Mouse (Mus musculus) ES-E14 (cell line): ENCODE data around the gene Padi3. TPM values are rescaled to one million over a fixed set of nuclear protein-coding genes. Genes with fewer than 3 reads are reported as not detected.

Experiments used
- DNase-seq: peaks from one replicate; pipeline ENCODE4 v3.0.0-alpha.2; 2013; ENCODE audit warnings: low read depth, low spot score
- H3K27ac ChIP-seq: 2 replicates; pipeline ENCODE4 v1.5.1; 2012; ENCODE audit warnings: low read depth, mild to moderate bottlenecking, low read length, moderate library complexity, mixed read lengths; ENCODE audit not compliant: poor library complexity, insufficient read depth, severe bottlenecking
- H3K36me3 ChIP-seq: 2 replicates; pipeline ENCODE4 v1.6.1; 2012; ENCODE audit warnings: mild to moderate bottlenecking, low read length, moderate library complexity, mixed read lengths; ENCODE audit not compliant: control insufficient read depth, poor library complexity, insufficient read depth, severe bottlenecking
- H3K4me1 ChIP-seq, 2 experiments: fragments of 150-350 bp in 1 of 2; sonication (generic) in 1 of 2; 2 replicates each; pipeline ENCODE4 v1.6.1; 2012; ENCODE audit warnings: low read length in 2 of 2, mild to moderate bottlenecking in 1 of 2, mixed read lengths in 1 of 2; ENCODE audit not compliant: control insufficient read depth in 2 of 2, insufficient read depth in 2 of 2, poor library complexity in 1 of 2
- H3K4me3 ChIP-seq, 2 experiments: fragments of 150-350 bp in 1 of 2; sonication (generic) in 1 of 2; 2 replicates each; pipeline ENCODE4 v1.5.1; 2012; ENCODE audit warnings: low read length in 2 of 2, low read depth in 1 of 2, mild to moderate bottlenecking in 1 of 2, mixed read lengths in 1 of 2; ENCODE audit not compliant: insufficient read depth in 1 of 2, poor library complexity in 1 of 2, severe bottlenecking in 1 of 2
- H3K9ac ChIP-seq: 2 replicates; pipeline ENCODE4 v1.6.1; 2012; ENCODE audit warnings: low read depth, mild to moderate bottlenecking, low read length, mixed read lengths; ENCODE audit not compliant: poor library complexity, insufficient read depth, severe bottlenecking
- H3K9me3 ChIP-seq: fragments of 150-350 bp; sonication (generic); 2 replicates; pipeline ENCODE4 v1.6.1; 2012; ENCODE audit warnings: low read depth, mild to moderate bottlenecking, low read length; ENCODE audit not compliant: control insufficient read depth, insufficient read depth
- CHD2 ChIP-seq: IDR thresholded peaks from 2 replicates; pipeline ENCODE4 v1.6.1; 2014; ENCODE audit warnings: mild to moderate bottlenecking, low read depth, low read length, inconsistent platforms
- HCFC1 ChIP-seq: IDR thresholded peaks from 2 replicates; pipeline ENCODE4 v1.6.1; 2012; ENCODE audit warnings: low read length, inconsistent platforms, borderline replicate concordance; ENCODE audit not compliant: insufficient read depth
- MAFK ChIP-seq: IDR thresholded peaks from 2 replicates; pipeline ENCODE4 v1.6.1; 2014; ENCODE audit warnings: mild to moderate bottlenecking, low read depth, low read length, inconsistent platforms; ENCODE audit not compliant: insufficient read depth
- ZC3H11A ChIP-seq: IDR thresholded peaks from 2 replicates; pipeline ENCODE4 v1.6.1; 2012; ENCODE audit warnings: low read depth, mild to moderate bottlenecking, inconsistent platforms, low read length, borderline replicate concordance
- ZNF384 ChIP-seq: IDR thresholded peaks from 2 replicates; pipeline ENCODE4 v1.6.1; 2012; ENCODE audit warnings: low read depth, low read length, inconsistent platforms
- in situ Hi-C, 2 experiments: fragments of 600-800 bp; cut with MboI; formaldehyde crosslinking; loops; one replicate each; pipeline ENCODE4 v1.15.1; 2025; ENCODE audit warnings: low sequenced_read_pairs in 2 of 2, inconsistent platforms in 1 of 2; ENCODE audit not compliant: unreplicated experiment in 2 of 2
- total RNA-seq: library from RNA; depleted of rRNA; stranded (reverse); fragments of 300-350 nt; gene quantifications from 2 replicates; pipeline ENCODE4 v1.2.3, GENCODE M21; 2012

Gene Padi3
- total RNA-seq, 1 experiment, result 1.2 TPM

- in situ Hi-C loops, result no loop called here
- H3K4me3 ChIP-seq, result no peak overlapping the region
- no peak overlapping the region for H3K27ac ChIP-seq
- no peaks in the 10 kb centered on the region for H3K9me3 ChIP-seq
- no peak for TF ChIP-seq CHD2
- no peak for TF ChIP-seq HCFC1
- TF ChIP-seq ZNF384, result no peak
- no peak for TF ChIP-seq MAFK
- no peak for TF ChIP-seq ZC3H11A
- no peaks in the 10 kb centered on the region for H3K36me3 ChIP-seq
- peaks cover 0 to 31% of the 10 kb centered on the region in 2 experiments; a peak in 2 of 4 replicates for H3K4me1 ChIP-seq
- DNase-seq, result no peak
- H3K9ac ChIP-seq, result peak overlapping the region; percentile 21; the same call in 1 of the 2 replicates
Observed at GRCm38 (mm10) chr4:140812191-140812590, 1.7 kb upstream of the Padi3 start.

GRCm38 (mm10) chr4:140809118-140809517 lies 1.3 kb downstream of the Padi3 start:
- no peak for DNase-seq
- no peak for TF ChIP-seq CHD2
- no peak for TF ChIP-seq ZNF384
- TF ChIP-seq HCFC1, result no peak
- TF ChIP-seq MAFK, result no peak
- no peak for TF ChIP-seq ZC3H11A
- Histone ChIP-seq H3K9me3 (no peaks in the 10 kb centered on the region), H3K4me3 (no peak overlapping the region), H3K9ac (no peak overlapping the region), H3K36me3 (no peaks in the 10 kb centered on the region), H3K4me1 (peaks cover 0 to 20% of the 10 kb centered on the region in 2 experiments; a peak in 2 of 4 replicates), H3K27ac (no peak overlapping the region)
- in situ Hi-C loops, result no loop called here

DNA sequence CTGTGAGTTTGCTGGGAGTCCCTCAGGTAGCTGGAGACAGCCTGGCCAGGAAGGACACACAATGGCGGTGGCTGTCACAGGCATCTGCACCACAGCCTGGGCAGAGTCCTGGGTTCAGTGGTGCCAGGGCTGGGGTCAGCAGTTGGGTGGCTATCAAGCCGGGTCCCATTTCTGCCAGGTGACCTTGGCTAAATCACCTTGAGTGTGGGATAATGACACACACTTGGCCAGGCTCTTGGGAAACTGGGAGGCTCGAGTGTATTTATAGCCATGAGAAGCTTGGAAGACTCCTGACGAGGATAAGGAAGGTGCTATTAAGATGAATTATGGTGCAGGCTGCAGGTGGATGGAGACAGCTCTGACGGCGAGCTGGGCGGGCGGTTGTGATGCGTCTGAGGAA lies 5.8 kb downstream of the Padi3 start:
- no peaks in the 10 kb centered on the region for H3K36me3 ChIP-seq
- H3K4me3 ChIP-seq, result no peak overlapping the region
- in situ Hi-C loops, result no loop called here
- no peak overlapping the region for H3K27ac ChIP-seq
- no peak overlapping the region for H3K9ac ChIP-seq
- TF ChIP-seq ZNF384, result no peak
- H3K4me1 ChIP-seq, result no peaks in the 10 kb centered on the region
- H3K9me3 ChIP-seq, result no peaks in the 10 kb centered on the region
- DNase-seq, result no peak

DNA sequence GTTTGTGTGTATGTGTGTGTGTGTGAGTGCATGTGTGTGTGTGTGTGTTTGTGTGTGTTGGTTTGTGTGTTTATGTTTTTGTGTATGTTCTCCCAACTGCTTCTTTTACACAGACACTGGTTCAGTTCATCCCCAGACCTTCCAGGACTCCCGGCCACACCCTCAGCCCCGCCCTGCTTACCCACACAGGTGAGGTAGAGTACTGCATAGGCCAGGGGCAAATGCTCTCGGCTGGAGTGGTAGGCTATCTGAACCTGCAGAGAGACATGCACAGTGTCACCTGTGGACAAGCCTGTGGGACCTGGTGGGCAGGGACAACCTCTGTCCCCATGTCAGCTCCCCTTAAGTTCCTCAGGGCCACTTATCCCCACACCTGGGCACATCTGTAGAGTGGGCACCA lies 9.1 kb downstream of the Padi3 start:
- no peaks in the 10 kb centered on the region for H3K9me3 ChIP-seq
- no peak for DNase-seq
- H3K27ac ChIP-seq, result no peak overlapping the region
- in situ Hi-C loops, result no loop called here
- H3K9ac ChIP-seq, result no peak overlapping the region
- no peaks in the 10 kb centered on the region for H3K36me3 ChIP-seq
- H3K4me3 ChIP-seq, result no peak overlapping the region
- TF ChIP-seq HCFC1 (no peak), ZC3H11A (no peak), MAFK (no peak), ZNF384 (no peak), CHD2 (no peak)
- H3K4me1 ChIP-seq, result no peaks in the 10 kb centered on the region

- TF ChIP-seq HCFC1 (no peak), ZC3H11A (no peak)
- Histone ChIP-seq H3K4me3 (no peak overlapping the region), H3K36me3 (no peaks in the 10 kb centered on the region), H3K9ac (no peak overlapping the region), H3K9me3 (no peaks in the 10 kb centered on the region), H3K27ac (no peak overlapping the region), H3K4me1 (no peaks in the 10 kb centered on the region)
- DNase-seq, result no peak
- in situ Hi-C loops, result no loop called here
Observed at GRCm38 (mm10) chr4:140796786-140797185, 13.7 kb downstream of the Padi3 start.
